Mouse (Mus musculus) ovary, adult 18-20 months (tissue): Measurements from ENCODE around the gene Cog8.

Source experiments
- DNase-seq: peaks from one replicate; pipeline ENCODE4 v3.0.0; 2022; ENCODE audit warnings: low spot score, mixed read lengths

Gene Cog8

DNA sequence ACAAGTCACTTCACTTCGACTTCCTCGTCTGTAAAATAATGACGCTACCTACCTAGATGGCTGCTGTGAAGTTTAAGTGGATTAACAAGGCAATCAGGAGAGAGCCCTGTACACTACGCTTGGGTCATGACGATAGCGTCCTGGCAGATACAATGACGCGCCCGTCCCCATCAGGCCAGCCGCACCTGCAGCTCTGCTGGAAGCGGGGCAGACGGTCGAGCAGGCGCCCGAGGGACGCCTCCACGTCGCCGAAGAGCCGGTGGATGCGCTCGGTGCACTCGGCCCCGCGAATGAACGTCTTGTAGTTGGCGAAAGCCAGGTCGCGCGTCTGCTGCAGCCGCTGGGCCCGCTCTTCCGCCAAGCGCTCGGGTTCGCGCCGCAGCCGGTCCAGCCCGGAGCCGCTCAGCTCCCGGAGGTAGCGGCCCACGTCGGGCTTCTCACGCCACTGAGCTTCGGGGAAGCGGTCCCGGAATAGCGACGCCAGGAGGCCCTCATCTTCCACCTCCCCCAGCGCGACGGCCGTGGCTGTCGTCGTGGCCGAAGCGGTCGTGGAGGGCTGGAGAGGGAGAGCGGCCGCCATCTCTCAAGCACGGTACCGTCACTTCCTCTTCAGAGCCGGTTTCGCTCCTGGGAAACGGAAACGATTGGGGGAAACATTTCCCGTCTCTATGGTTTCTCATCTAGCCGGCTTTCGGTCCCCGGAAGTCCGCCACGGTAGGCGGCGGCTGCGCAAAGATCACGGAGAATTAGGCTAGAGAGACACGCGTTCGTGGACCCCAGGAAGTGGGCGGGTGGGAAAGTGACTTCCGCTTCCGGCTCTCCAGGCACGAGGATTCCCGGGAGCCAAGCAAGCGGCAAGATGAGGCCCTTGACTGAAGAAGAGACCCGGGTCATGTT, at the start of gene Cog8, which contains the start of gene Nip7:
Gene Cog8, minus strand, starts transcription at position 614 of the 897 bp plus-strand sequence.
Gene Nip7, plus strand, starts transcription at position 802 of the 897 bp plus-strand sequence.
- DNase-seq = peak; percentile 94

- peak; percentile 43 for DNase-seq
These were observed 48.1 kb upstream of the Cog8 start for GRCm38 (mm10) chr8:107104547-107104946.

- DNase-seq = no peak
These were observed 44.1 kb upstream of the Cog8 start for GRCm38 (mm10) chr8:107100635-107101034.

DNA sequence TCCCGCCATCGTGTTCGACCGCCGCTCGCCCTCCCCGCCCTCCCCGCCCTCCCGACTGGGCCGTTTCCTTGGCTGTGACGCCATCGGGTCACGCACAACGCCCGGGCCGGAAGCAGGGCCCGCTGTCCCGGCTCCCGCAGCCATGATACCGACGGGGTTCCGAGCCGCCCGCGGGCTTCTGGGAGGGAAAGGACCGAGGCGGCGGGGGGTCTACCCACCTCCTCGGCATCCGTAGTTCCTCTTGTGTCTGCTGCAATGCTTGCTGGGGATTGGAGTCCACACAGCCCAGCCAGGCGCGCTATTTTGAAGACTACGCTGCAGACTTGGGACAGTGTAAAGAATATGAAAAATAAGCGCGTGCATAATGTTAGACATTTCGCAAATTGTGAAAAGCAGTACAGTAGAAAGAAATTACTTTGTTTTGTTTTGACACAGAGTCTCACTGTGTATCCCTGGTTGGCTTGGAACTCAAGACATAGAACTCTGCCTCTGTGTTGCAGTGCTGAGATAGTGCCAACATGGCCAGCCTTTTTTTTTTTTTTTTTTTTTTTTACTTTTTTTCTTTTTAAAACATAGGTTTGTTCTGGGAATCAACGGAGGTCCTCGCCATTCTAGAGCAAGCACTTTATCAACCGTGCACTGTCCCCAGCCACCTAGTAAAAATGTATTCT, 40.0 kb upstream of the Cog8 start, which contains the start of gene Terf2:
Gene Terf2, minus strand, starts transcription at position 182 of the 671 bp plus-strand sequence.
- DNase-seq = peak; percentile 92

- no peak for DNase-seq
These were observed 39.4 kb upstream of the Cog8 start for GRCm38 (mm10) chr8:107095717-107096365.

DNA sequence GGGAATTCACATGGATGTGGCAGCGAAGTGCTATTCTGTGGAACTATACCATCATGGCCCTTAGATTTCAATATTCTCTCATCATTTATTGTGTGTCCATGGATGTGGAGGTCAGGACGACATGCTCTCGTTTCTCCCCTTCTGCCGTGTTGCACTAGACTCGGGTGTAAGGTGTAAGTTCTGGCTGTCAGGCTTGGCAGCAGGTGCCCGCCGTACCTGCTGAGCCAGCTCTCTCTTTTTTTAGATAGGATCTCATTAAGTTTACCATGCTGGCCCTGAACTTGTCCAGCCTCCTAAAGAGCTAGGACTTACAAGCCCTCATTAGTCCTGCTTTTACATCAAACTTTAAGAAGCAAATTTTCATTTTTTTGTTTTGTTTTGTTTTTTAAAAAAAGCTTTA, 34.0 kb upstream of the Cog8 start:
- no peak for DNase-seq

DNA sequence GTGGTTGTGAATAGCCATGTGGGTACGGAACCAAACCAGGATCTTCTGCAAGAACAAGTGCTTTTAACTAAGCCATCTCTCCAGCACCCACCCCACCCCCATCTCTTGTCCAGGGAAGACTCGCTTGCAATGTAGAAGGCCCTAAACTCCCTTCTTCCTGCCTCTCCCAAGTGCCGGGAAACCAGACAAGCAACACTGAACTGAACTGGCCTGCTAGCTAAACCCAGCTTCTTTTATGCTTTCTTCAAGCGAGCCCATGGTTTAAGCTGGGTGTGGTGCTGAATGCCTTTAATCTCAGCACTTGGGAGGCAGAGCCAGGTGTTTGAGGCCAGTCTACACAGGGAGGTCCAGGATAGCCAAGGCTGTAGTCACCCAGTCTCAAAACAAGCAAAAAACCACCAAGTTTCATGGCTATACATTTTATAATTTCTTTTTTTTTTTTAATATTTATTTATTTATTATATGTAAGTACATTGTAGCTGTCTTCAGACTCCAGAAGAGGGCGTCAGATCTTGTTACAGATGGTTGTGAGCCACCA, 32.1 kb upstream of the Cog8 start:
- DNase-seq = no peak

DNA sequence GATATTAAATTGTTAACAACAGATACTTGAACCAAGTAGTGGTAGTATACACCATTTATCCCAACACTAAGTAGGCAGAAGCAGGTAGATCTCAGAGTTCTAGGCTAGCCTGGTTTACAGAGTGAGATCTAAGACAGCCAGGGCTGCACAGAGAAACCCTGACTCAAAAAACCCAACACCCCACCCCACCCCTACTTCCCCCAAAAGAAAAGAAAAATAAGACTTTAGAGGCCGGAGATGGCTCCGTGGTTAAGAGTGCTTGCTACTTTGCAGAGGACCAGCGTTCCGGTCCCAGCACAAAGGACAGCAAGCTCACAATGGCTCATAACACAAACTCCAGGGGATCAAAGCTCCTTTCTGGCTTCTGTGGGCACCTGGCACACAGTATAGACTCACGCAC, 29.5 kb upstream of the Cog8 start:
- DNase-seq = no peak

GRCm38 (mm10) chr8:107085358-107085757, 28.9 kb upstream of the Cog8 start:
- no peak for DNase-seq

DNA sequence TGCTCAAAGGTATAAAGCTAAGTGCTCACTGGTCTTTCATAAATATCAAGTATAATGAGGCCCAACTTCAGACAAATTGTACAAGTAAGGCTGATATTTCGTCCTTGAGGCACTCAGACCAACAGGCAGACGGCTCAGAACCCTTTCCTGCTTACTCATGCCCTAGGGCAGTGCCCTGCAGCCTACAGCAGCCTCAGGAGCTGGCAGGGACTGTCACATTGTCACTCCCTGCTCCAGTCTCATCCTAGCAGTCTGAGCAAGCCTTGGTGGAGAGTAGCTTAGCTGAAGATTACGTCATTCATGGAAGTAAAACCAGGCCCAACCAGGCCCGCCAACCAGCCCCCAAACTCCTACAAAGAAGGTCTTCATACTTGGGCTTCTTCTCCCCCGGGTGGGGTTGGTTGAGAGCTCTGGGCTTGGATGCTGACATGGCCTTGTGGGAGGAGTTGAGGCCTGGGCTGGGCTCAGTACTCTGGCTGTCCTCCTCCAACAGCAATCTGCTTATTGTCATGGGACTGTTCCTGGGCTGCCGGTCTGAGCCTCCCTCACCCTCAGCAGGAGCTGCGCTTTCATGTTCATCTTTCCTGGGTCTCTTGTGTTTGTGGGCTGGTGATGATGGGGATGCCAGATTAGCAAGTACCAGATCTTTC, 19.9 kb upstream of the Cog8 start:
- DNase-seq = no peak

GRCm38 (mm10) chr8:107074128-107074527, 17.6 kb upstream of the Cog8 start:
- no peak for DNase-seq

DNA sequence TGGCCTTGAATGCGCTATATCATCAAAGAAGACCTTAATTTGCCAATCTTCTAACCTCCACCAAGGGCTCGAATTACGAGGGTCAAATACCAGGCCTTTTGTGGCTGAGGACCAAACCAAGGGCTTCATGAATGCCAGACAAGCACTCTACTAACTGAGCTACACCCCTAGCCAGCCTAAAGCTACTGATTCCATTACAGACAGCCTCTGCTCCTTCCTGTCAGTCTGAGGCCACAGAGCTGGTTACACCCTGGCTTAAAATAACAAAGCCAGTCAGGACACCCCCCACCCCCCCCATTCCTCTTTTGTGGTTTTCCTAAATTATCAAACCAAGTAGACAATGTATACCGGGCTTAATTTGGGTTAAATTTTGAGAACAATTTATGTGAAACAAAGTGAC, 17.2 kb upstream of the Cog8 start:
- DNase-seq = no peak

GRCm38 (mm10) chr8:107065511-107066496, 9.3 kb upstream of the Cog8 start, which contains the start of gene Tmed6:
TSS of gene Tmed6 (minus strand) at chr8:107065644.
- DNase-seq = no peak

DNA sequence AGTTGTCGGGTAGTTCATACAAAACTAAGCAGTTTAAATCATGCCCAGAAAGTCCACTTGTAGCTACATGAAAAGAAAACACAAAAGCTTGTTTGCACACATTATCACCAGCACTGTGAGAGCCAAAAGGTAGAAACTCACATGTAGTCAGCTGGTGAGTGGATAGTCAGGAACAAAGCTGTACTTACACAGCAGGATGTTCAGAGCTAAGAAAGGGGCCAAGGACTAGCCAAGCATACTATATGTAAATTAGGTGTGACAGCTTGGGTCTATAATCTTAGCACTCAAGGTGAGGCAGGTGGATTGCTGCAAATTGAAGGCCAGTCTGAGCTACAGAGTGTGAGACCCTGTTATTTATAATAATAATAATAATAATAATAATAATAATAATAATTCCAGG, 6.1 kb upstream of the Cog8 start:
- DNase-seq = no peak

DNA sequence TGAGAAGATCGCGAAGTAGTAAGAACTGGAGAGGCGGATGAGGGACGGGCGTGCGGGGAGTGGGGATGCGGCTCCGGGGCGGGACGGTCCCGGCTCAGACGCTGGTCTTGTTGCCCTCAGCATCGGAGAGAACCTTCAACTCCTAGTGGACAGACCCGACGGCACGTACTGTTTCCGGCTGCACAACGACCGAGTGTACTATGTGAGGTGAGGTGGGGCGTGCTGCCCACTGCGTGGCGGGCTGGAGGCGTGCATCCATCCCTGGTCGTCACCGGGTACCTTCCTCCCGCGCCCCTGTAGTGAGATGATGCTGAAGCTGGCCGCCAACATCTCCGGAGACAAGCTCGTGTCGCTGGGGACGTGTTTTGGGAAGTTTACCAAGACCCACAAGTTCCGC, 482 bp upstream of the Cog8 start:
- DNase-seq = no peak

GRCm38 (mm10) chr8:107052046-107052445, 4.4 kb downstream of the Cog8 start:
- DNase-seq = no peak

GRCm38 (mm10) chr8:107049480-107049879, 7.0 kb downstream of the Cog8 start:
- DNase-seq = no peak

DNA sequence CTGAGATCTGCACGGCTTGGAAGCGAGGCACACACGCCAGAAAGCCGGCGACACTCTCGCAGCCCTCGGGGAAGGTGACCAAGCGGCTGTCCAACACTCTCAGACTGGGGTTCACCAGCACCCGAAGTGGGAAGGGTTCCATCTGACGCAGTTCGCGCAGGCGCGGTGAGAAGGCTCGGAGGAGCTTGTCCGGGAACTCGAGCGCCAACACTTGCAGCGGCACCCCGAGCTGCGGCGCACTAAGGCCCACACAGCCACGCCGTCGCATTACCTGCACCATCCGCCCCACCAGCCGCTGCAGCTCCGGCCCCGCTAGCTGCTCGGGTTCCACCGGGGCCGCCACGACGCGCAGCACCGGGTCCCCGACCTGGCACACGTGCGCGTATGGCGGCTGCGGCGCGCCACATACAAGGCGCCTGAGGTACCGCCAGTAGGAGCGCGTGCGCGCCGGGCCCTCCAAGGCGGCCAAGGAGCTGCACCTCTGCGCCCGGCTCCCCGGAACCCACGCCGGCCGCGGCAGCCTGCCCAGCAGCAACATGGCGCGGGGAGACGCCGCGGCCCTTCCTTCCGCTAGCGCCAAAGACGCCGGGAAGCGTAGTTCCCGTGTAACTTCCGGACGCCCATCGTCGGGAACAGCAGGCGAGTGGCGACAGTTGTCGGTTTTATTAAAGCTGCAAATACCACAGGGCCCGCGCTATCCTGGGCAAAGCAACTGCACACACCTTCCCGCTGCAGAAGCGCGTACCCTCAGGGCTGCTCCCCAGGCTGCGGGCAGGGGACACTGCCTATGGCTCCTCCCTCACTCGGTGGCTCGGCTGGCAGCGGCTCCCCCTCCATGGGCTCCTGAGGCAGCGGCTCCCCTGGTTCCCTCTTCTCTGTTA, 8.2 kb downstream of the Cog8 start, which contains the start of gene Pdf:
Gene Pdf, minus strand, starts transcription at position 554 of the 881 bp plus-strand sequence.
- peak; percentile 66 for DNase-seq

DNA sequence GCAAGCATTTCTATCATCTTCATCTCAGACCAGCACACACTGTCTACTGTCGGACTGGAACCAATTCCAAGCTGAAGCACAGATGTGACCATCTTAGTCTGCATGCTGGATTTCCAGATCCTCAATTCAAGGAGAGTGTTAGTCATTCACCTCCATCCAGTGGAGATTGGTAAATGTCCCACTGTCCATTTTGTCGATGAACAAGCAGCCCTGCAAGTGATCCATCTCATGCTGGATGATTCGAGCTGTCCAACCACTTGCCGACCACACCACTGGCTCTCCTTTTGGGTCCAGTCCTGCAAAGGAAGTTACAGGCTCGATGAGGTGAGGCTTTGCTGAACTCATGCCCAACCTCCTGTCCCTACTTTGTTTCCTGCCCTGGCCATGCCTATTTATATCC, 9.5 kb downstream of the Cog8 start:
- no peak for DNase-seq
